Mouse (Mus musculus): ENCODE measurements around the gene Iqgap2.
A peak's percentile ranks its signal among the peaks of the same experiment; 100 is the strongest.

Gene Iqgap2

GRCm38 (mm10) chr13:95891491-95891925, at the start of gene Iqgap2:
TSS of gene Iqgap2 (minus strand) at chr13:95891922.
- DNase-seq = no peak

- no peak for DNase-seq
These were observed 49.1 kb upstream of the Iqgap2 start for GRCm38 (mm10) chr13:95940811-95941210.

- DNase-seq = no peak
These were observed 32.5 kb upstream of the Iqgap2 start for GRCm38 (mm10) chr13:95924201-95924621.

GRCm38 (mm10) chr13:95922626-95923025, 30.9 kb upstream of the Iqgap2 start:
- no peak for DNase-seq

GRCm38 (mm10) chr13:95918624-95919284, 27.0 kb upstream of the Iqgap2 start:
- DNase-seq = no peak

GRCm38 (mm10) chr13:95913046-95913406, 21.3 kb upstream of the Iqgap2 start:
- no peak for DNase-seq

- DNase-seq = no peak
These were observed 20.7 kb upstream of the Iqgap2 start for GRCm38 (mm10) chr13:95912157-95913045.

- no peak for DNase-seq
These were observed 18.5 kb upstream of the Iqgap2 start for GRCm38 (mm10) chr13:95910270-95910669.

- DNase-seq = no peak
These were observed 17.5 kb upstream of the Iqgap2 start for GRCm38 (mm10) chr13:95909244-95909643.

GRCm38 (mm10) chr13:95902696-95903095, 11.0 kb upstream of the Iqgap2 start:
- no peak for DNase-seq

GRCm38 (mm10) chr13:95899885-95900650, 8.3 kb upstream of the Iqgap2 start:
- no peak for DNase-seq

GRCm38 (mm10) chr13:95896501-95896900, 4.8 kb upstream of the Iqgap2 start:
- no peak for DNase-seq

GRCm38 (mm10) chr13:95893166-95893565, 1.4 kb upstream of the Iqgap2 start:
- no peak for DNase-seq

- DNase-seq = no peak
These were observed 956 bp upstream of the Iqgap2 start for GRCm38 (mm10) chr13:95892611-95893145.

- peak; percentile 96 for DNase-seq
These were observed 346 bp upstream of the Iqgap2 start for GRCm38 (mm10) chr13:95891926-95892610.

- peak; percentile 88 for DNase-seq
These were observed 761 bp downstream of the Iqgap2 start for GRCm38 (mm10) chr13:95890851-95891471.

- peak; percentile 22 for DNase-seq
These were observed 1.7 kb downstream of the Iqgap2 start for GRCm38 (mm10) chr13:95889981-95890545.

GRCm38 (mm10) chr13:95889366-95889765, 2.4 kb downstream of the Iqgap2 start:
- no peak for DNase-seq

GRCm38 (mm10) chr13:95888621-95889020, 3.1 kb downstream of the Iqgap2 start:
- DNase-seq = no peak

- DNase-seq = no peak
These were observed 3.6 kb downstream of the Iqgap2 start for GRCm38 (mm10) chr13:95888170-95888569.

GRCm38 (mm10) chr13:95887375-95887774, 4.3 kb downstream of the Iqgap2 start:
- no peak for DNase-seq

- DNase-seq = no peak
These were observed 7.3 kb downstream of the Iqgap2 start for GRCm38 (mm10) chr13:95884455-95884854.

Data from thymus, postnatal 25 days (tissue).